Mouse (Mus musculus) stomach, postnatal 0 days (tissue): ENCODE data around the gene Fam196a.

ENCODE experiments used
- CTCF ChIP-seq: IDR thresholded peaks from 2 replicates; pipeline ENCODE4 v1.5.1; 2016; ENCODE audit warnings: antibody characterized with exemption, low read depth, mild to moderate bottlenecking, moderate library complexity
- EP300 ChIP-seq: optimal IDR thresholded peaks from 2 replicates; pipeline ENCODE3; 2016; ENCODE audit warnings: antibody characterized with exemption

DNA sequence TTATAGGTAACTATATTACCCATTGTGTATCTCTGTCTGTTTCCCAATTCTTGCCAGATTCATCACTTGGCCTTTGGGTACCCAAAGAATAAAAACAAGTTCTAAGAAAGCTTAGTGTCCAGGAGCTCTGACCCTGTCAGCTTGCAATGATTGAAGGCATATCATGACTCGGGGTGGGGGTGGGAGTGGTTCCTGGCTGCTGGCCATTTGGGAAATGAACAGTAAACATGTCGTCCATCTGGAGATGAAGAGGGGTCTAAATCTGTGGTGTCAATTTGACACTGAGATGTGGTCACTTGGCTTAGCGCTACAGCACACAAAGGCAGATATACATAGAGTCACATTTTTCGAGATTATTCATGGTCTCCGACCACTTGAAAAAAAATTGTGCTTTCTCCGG, 54.7 kb downstream of the Fam196a start:
- TF ChIP-seq CTCF (no peak), EP300 (no peak)
